Mouse (Mus musculus) gastrocnemius, postnatal 4 days (tissue): ENCODE data around the gene Gm28048. TPM values are rescaled to one million over a fixed set of nuclear protein-coding genes. Genes with fewer than 3 reads are reported as not detected.

Experiments
- DNase-seq, 2 experiments: peaks; one replicate each; pipeline ENCODE4 v3.0.0; 2021 to 2022; ENCODE audit warnings: low spot score in 2 of 2, mixed read lengths in 2 of 2
- total RNA-seq, 2 experiments: library from RNA; stranded (reverse); gene quantifications; 2 replicates each; pipeline ENCODE4 v1.2.3; 2021

The Gm28048 gene
- total RNA-seq, 2 experiments from 2014 or later = 5.5 to 6.5 TPM

- DNase-seq = no peak
These were observed 120.6 kb downstream of the Gm28048 start for GRCm38 (mm10) chr11:22861315-22861714.

GRCm38 (mm10) chr11:22860335-22861227 is 121.3 kb downstream of the Gm28048 start, which contains the start of gene B3gnt2:
Gene B3gnt2 (minus strand): TSS chr11:22860961.
- peak in 1 of 2 experiments; percentile 39 for DNase-seq

- peak; percentile 83 to 88 for DNase-seq
These were observed 122.1 kb downstream of the Gm28048 start for GRCm38 (mm10) chr11:22859633-22860334.

- DNase-seq = no peak
These were observed 122.6 kb downstream of the Gm28048 start for GRCm38 (mm10) chr11:22859301-22859632.

GRCm38 (mm10) chr11:22858441-22859300 is 123.2 kb downstream of the Gm28048 start:
- no peak for DNase-seq

- no peak for DNase-seq
These were observed 124.0 kb downstream of the Gm28048 start for GRCm38 (mm10) chr11:22857705-22858440.

GRCm38 (mm10) chr11:22857106-22857704 is 124.7 kb downstream of the Gm28048 start:
- DNase-seq = no peak

- DNase-seq = no peak
These were observed 125.4 kb downstream of the Gm28048 start for GRCm38 (mm10) chr11:22856371-22856965.

- no peak for DNase-seq
These were observed 127.3 kb downstream of the Gm28048 start for GRCm38 (mm10) chr11:22854571-22854970.

- DNase-seq = no peak
These were observed 128.3 kb downstream of the Gm28048 start for GRCm38 (mm10) chr11:22853477-22854157.

- no peak for DNase-seq
These were observed 129.4 kb downstream of the Gm28048 start for GRCm38 (mm10) chr11:22852510-22852909.

GRCm38 (mm10) chr11:22851416-22851815 is 130.5 kb downstream of the Gm28048 start:
- no peak for DNase-seq

GRCm38 (mm10) chr11:22850077-22850476 is 131.8 kb downstream of the Gm28048 start:
- DNase-seq = no peak

GRCm38 (mm10) chr11:22848649-22849195 is 133.2 kb downstream of the Gm28048 start:
- DNase-seq = no peak

- no peak for DNase-seq
These were observed 133.9 kb downstream of the Gm28048 start for GRCm38 (mm10) chr11:22847732-22848648.

GRCm38 (mm10) chr11:22846960-22847731 is 134.7 kb downstream of the Gm28048 start:
- DNase-seq = no peak
